Mouse (Mus musculus) heart, embryonic 11.5 days (tissue): ENCODE measurements around the gene Urgcp. TPM values are rescaled to one million over a fixed set of nuclear protein-coding genes. Genes with fewer than 3 reads are reported as not detected.

Experiments used
- ATAC-seq: fragments of 200-750 bp; cut with Nextera tagmentation; replicated peaks from 2 replicates; pipeline ENCODE4 v1.8.0; 2017; ENCODE audit warnings: moderate library complexity; ENCODE audit not compliant: insufficient number of reproducible peaks, low FRiP score, low TSS enrichment
- H3K27ac ChIP-seq: fragments of 300-500 bp; sonication (generic); 2 replicates; pipeline ENCODE4 v1.5.1; 2014; ENCODE audit warnings: mild to moderate bottlenecking, low read depth, low read length
- H3K27me3 ChIP-seq: fragments of 300-500 bp; sonication (generic); 2 replicates; pipeline ENCODE4 v1.6.1; 2014; ENCODE audit warnings: mild to moderate bottlenecking, low read length, mixed read lengths; ENCODE audit not compliant: control insufficient read depth, insufficient read depth
- H3K36me3 ChIP-seq: fragments of 300-500 bp; sonication (generic); 2 replicates; pipeline ENCODE4 v1.6.1; 2014; ENCODE audit warnings: mild to moderate bottlenecking, low read length, moderate library complexity, mixed read lengths; ENCODE audit not compliant: control insufficient read depth, insufficient read depth
- H3K4me1 ChIP-seq: fragments of 300-500 bp; sonication (generic); 2 replicates; pipeline ENCODE4 v1.6.1; 2014; ENCODE audit warnings: low read length; ENCODE audit not compliant: control insufficient read depth, insufficient read depth
- H3K4me2 ChIP-seq: fragments of 300-500 bp; sonication (generic); 2 replicates; pipeline ENCODE4 v1.6.1; 2014; ENCODE audit warnings: mild to moderate bottlenecking, moderate library complexity
- H3K4me3 ChIP-seq: fragments of 300-500 bp; sonication (generic); 2 replicates; pipeline ENCODE4 v1.5.1; 2014; ENCODE audit warnings: low read depth, low read length
- H3K9ac ChIP-seq: fragments of 300-500 bp; sonication (generic); 2 replicates; pipeline ENCODE4 v1.6.1; 2014; ENCODE audit warnings: mild to moderate bottlenecking, low read depth, low read length, moderate library complexity
- H3K9me3 ChIP-seq: fragments of 300-500 bp; sonication (generic); replicated peaks from 2 replicates; pipeline ENCODE4 v1.6.1; 2016; ENCODE audit warnings: low read length; ENCODE audit not compliant: control insufficient read depth
- WGBS: fragments of 180-500 bp; shearing (Covaris S2); extraction: QIAGEN DNeasy Blood & Tissue Kit; methylation state at CpG from one replicate; pipeline ENCODE4 v1.1.7; 2014; ENCODE audit not compliant: insufficient replicate concordance; 5-methylcytosine and 5-hydroxymethylcytosine counted together
- polyA plus RNA-seq: library from polyadenylated mRNA; unstranded; fragments of >200 nt; fragmentation: Nextera tagmentation; extraction: Ambion mirVana; gene quantifications from 2 replicates; pipeline ENCODE4 v1.2.1, GENCODE M21; 2014

Urgcp gene
- polyA plus RNA-seq, 1 experiment from 2014 or later: 14.2 TPM

DNA sequence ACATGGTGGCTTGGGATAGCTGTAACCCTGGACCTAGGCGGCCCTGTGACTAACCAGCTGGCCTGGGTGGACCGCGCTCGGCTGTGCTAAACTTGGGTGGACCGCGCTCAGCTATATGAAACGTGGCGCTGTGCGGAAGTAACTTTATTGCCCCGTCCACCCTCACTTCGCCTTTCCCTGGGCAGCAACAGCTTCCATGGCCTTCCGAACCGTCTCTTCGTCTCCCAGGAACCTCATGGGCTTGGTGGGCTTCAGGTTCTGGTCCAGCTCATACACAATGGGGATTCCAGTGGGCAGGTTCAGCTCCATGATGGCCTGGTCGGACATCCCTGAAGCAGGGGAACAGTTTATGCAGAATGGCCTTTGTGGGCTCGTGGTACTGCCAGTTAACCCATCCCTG, 39.3 kb upstream of the Urgcp start:
- Histone ChIP-seq H3K27me3 (no peaks in the 10 kb centered on the region), H3K9me3 (no peaks in the 10 kb centered on the region), H3K4me3 (peak overlapping the region; percentile 64), H3K27ac (peak overlapping the region; percentile 82; the same call in 1 of the 2 replicates), H3K9ac (peak overlapping the region; percentile 85), H3K36me3 (peaks cover 18% of the 10 kb centered on the region; the same call in 1 of the 2 replicates), H3K4me2 (peak overlapping the region; percentile 72), H3K4me1 (peaks cover 15% of the 10 kb centered on the region)
- 91% methylated on average over 16 of the region's 16 CpGs for WGBS
- no peak for ATAC-seq

- H3K4me2 ChIP-seq: no peak overlapping the region
- H3K4me1 ChIP-seq: peaks cover 19% of the 10 kb centered on the region
- H3K27ac ChIP-seq: no peak overlapping the region; the same call in 1 of the 2 replicates
- 77% methylated on average over 17 of the region's 17 CpGs for WGBS
- no peak for ATAC-seq
- H3K9ac ChIP-seq: no peak overlapping the region
- H3K36me3 ChIP-seq: peaks cover 28% of the 10 kb centered on the region
- no peak overlapping the region for H3K4me3 ChIP-seq
- H3K9me3 ChIP-seq: no peaks in the 10 kb centered on the region
- no peaks in the 10 kb centered on the region for H3K27me3 ChIP-seq
Measured at GRCm38 (mm10) chr11:5799621-5800490, 37.7 kb upstream of the Urgcp start.

DNA sequence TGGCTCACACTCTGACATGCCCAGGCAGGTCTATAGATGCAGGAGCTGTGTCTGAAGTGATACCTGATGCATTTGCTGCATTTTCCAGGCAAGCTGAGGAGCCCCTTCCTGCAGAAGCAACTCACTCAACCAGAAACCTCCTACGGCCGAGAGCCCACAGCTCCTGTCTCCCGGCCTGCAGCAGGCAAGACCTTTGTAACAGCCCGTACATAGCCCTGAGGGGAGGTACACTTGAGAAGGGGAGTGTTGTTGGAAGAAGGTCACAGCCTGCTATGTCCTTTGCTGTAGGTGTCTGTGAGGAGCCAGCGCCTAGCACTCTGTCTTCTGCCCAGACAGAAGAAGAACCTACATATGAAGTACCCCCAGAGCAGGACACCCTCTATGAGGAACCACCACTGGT, 35.8 kb upstream of the Urgcp start:
- no peak overlapping the region; the same call in 1 of the 2 replicates for H3K9ac ChIP-seq
- 81% methylated on average over 5 of the region's 5 CpGs for WGBS
- no peak overlapping the region for H3K4me2 ChIP-seq
- peaks cover 38% of the 10 kb centered on the region for H3K36me3 ChIP-seq
- ATAC-seq: no peak
- no peaks in the 10 kb centered on the region for H3K27me3 ChIP-seq
- peaks cover 12% of the 10 kb centered on the region; the same call in 1 of the 2 replicates for H3K4me1 ChIP-seq
- H3K27ac ChIP-seq: no peak overlapping the region
- H3K9me3 ChIP-seq: no peaks in the 10 kb centered on the region
- no peak overlapping the region for H3K4me3 ChIP-seq

- no peaks in the 10 kb centered on the region for H3K9me3 ChIP-seq
- no peak overlapping the region for H3K4me2 ChIP-seq
- WGBS: 63% methylated on average over 11 of the region's 11 CpGs
- no peak for ATAC-seq
- no peaks in the 10 kb centered on the region for H3K27me3 ChIP-seq
- H3K36me3 ChIP-seq: peaks cover 39% of the 10 kb centered on the region
- H3K4me1 ChIP-seq: peaks cover 12% of the 10 kb centered on the region; the same call in 1 of the 2 replicates
- H3K27ac ChIP-seq: no peak overlapping the region
- no peak overlapping the region for H3K4me3 ChIP-seq
- H3K9ac ChIP-seq: peak overlapping the region; percentile 35; the same call in 1 of the 2 replicates
Measured at GRCm38 (mm10) chr11:5797371-5797770, 35.2 kb upstream of the Urgcp start.

DNA sequence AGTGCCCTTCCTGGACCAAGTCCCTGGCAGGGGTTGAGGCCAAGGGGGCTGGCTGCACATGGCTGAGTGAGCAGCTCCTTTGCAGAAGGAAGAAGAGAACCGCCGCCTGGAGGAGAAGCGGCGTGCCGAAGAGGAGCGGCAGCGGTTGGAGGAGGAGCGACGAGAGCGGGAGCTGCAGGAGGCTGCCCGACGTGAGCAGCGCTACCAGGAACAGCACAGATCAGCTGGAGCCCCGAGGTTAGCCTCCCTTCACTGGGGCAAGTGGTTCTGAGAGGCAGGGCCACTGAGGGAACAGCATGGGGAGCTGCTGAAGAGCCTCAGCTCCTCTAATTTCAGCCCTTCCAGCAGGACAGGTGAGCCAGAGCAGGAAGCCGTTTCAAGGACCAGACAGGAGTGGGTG, 34.8 kb upstream of the Urgcp start:
- H3K27me3 ChIP-seq: no peaks in the 10 kb centered on the region
- H3K9ac ChIP-seq: no peak overlapping the region
- peaks cover 42% of the 10 kb centered on the region for H3K36me3 ChIP-seq
- no peaks in the 10 kb centered on the region for H3K9me3 ChIP-seq
- no peak overlapping the region for H3K4me2 ChIP-seq
- no peak overlapping the region for H3K4me3 ChIP-seq
- ATAC-seq: no peak
- no peak overlapping the region for H3K27ac ChIP-seq
- H3K4me1 ChIP-seq: peaks cover 11% of the 10 kb centered on the region; the same call in 1 of the 2 replicates
- 83% methylated on average over 15 of the region's 15 CpGs for WGBS

GRCm38 (mm10) chr11:5795706-5796105, 33.5 kb upstream of the Urgcp start:
- Histone ChIP-seq H3K27me3 (no peaks in the 10 kb centered on the region), H3K27ac (peak overlapping the region; percentile 48; the same call in 1 of the 2 replicates), H3K4me3 (no peak overlapping the region), H3K4me1 (peaks cover 4% of the 10 kb centered on the region; the same call in 1 of the 2 replicates), H3K9ac (no peak overlapping the region), H3K9me3 (no peaks in the 10 kb centered on the region), H3K4me2 (no peak overlapping the region), H3K36me3 (peaks cover 42% of the 10 kb centered on the region)
- ATAC-seq: no peak
- 67% methylated on average over 7 of the region's 7 CpGs for WGBS

- Histone ChIP-seq H3K27ac (peak overlapping the region; percentile 48; the same call in 1 of the 2 replicates), H3K27me3 (no peaks in the 10 kb centered on the region), H3K4me2 (no peak overlapping the region), H3K4me3 (no peak overlapping the region), H3K9ac (no peak overlapping the region), H3K36me3 (peaks cover 42% of the 10 kb centered on the region), H3K9me3 (no peaks in the 10 kb centered on the region), H3K4me1 (peaks cover 4% of the 10 kb centered on the region; the same call in 1 of the 2 replicates)
- no peak for ATAC-seq
- WGBS: 84% methylated on average over 9 of the region's 9 CpGs
Measured at GRCm38 (mm10) chr11:5795290-5795689, 33.1 kb upstream of the Urgcp start.

- Histone ChIP-seq H3K27ac (no peak overlapping the region), H3K4me3 (no peak overlapping the region), H3K9me3 (no peaks in the 10 kb centered on the region), H3K4me2 (no peak overlapping the region), H3K36me3 (peaks cover 20% of the 10 kb centered on the region), H3K27me3 (no peaks in the 10 kb centered on the region), H3K9ac (no peak overlapping the region), H3K4me1 (peaks cover 19% of the 10 kb centered on the region)
- WGBS: 96% methylated on average over 1 of the region's 1 CpGs
- ATAC-seq: no peak
Measured at GRCm38 (mm10) chr11:5790431-5790830, 28.3 kb upstream of the Urgcp start.
